Mouse (Mus musculus) kidney, embryonic 14.5 days (tissue): ENCODE data around the gene Smpd3. TPM values are rescaled to one million over a fixed set of nuclear protein-coding genes. Genes with fewer than 3 reads are reported as not detected.
"Not testable (repeated sequence)": the region's sequence is repeated elsewhere in the genome, so short reads cannot be mapped to it uniquely, and the experiment has no call there.

Experiments
- ATAC-seq: fragments of 200-750 bp; cut with Nextera tagmentation; 2 replicates; pipeline ENCODE4 v1.8.0; 2017; ENCODE audit warnings: moderate number of reproducible peaks, mild to moderate bottlenecking, moderate TSS enrichment, moderate library complexity; ENCODE audit not compliant: low FRiP score, low TSS enrichment
- H3K27ac ChIP-seq: fragments of 300-500 bp; sonication (generic); 2 replicates; pipeline ENCODE4 v1.5.1; 2014; ENCODE audit warnings: low read depth, mild to moderate bottlenecking, low read length, moderate library complexity, mixed read lengths
- H3K27me3 ChIP-seq: fragments of 300-500 bp; sonication (generic); 2 replicates; pipeline ENCODE4 v1.6.1; 2014; ENCODE audit warnings: mild to moderate bottlenecking, low read length; ENCODE audit not compliant: control insufficient read depth, insufficient read depth
- H3K36me3 ChIP-seq: fragments of 300-500 bp; sonication (generic); 2 replicates; pipeline ENCODE4 v1.6.1; 2014; ENCODE audit warnings: low read length, mixed read lengths; ENCODE audit not compliant: control insufficient read depth, insufficient read depth
- H3K4me1 ChIP-seq: fragments of 300-500 bp; sonication (generic); 2 replicates; pipeline ENCODE4 v1.6.1; 2014; ENCODE audit warnings: low read length, mixed read lengths; ENCODE audit not compliant: control insufficient read depth, insufficient read depth
- H3K4me2 ChIP-seq: fragments of 300-500 bp; sonication (generic); replicated peaks from 2 replicates; pipeline ENCODE4 v1.6.1; 2014; ENCODE audit warnings: low read depth, mild to moderate bottlenecking, low read length
- H3K4me3 ChIP-seq: fragments of 300-500 bp; sonication (generic); 2 replicates; pipeline ENCODE4 v1.5.1; 2014; ENCODE audit warnings: mild to moderate bottlenecking, low read length
- H3K9ac ChIP-seq: fragments of 300-500 bp; sonication (generic); 2 replicates; pipeline ENCODE4 v1.6.1; 2014; ENCODE audit warnings: low read depth, mild to moderate bottlenecking, low read length, moderate library complexity
- H3K9me3 ChIP-seq: fragments of 300-500 bp; sonication (generic); 2 replicates; pipeline ENCODE4 v1.6.1; 2016; ENCODE audit warnings: low read length; ENCODE audit not compliant: control insufficient read depth
- WGBS: fragments of 180-500 bp; shearing (Covaris S2); extraction: QIAGEN DNeasy Blood & Tissue Kit; methylation state at CpG from one replicate; pipeline ENCODE4 v1.1.7; 2014; 5-methylcytosine and 5-hydroxymethylcytosine counted together
- polyA plus RNA-seq: library from polyadenylated mRNA; unstranded; fragments of >200 nt; fragmentation: Nextera tagmentation; extraction: Ambion mirVana; gene quantifications from 2 replicates; pipeline ENCODE4 v1.2.1, GENCODE M21; 2014

Smpd3 gene
- polyA plus RNA-seq, 1 experiment from 2014 or later, result 0.12 TPM

- not testable (repeated sequence) for H3K4me2 ChIP-seq, H3K36me3 ChIP-seq, ATAC-seq, H3K27me3 ChIP-seq, H3K9ac ChIP-seq, H3K27ac ChIP-seq, H3K4me1 ChIP-seq, H3K9me3 ChIP-seq, H3K4me3 ChIP-seq
- WGBS, result 49% methylated on average over 2 of the region's 2 CpGs
These were observed 31.0 kb downstream of the Smpd3 start for GRCm38 (mm10) chr8:106306711-106307248.

- H3K4me3 ChIP-seq, result no peak overlapping the region
- no peak overlapping the region for H3K4me2 ChIP-seq
- H3K36me3 ChIP-seq, result no peaks in the 10 kb centered on the region
- no peaks in the 10 kb centered on the region for H3K4me1 ChIP-seq
- WGBS, result 71% methylated on average over 1 of the region's 1 CpGs
- H3K9ac ChIP-seq, result no peak overlapping the region
- no peak for ATAC-seq
- H3K9me3 ChIP-seq, result no peaks in the 10 kb centered on the region
- no peak overlapping the region for H3K27ac ChIP-seq
- no peaks in the 10 kb centered on the region for H3K27me3 ChIP-seq
These were observed 31.7 kb downstream of the Smpd3 start for GRCm38 (mm10) chr8:106306076-106306475.

GRCm38 (mm10) chr8:106305301-106305700 is 32.5 kb downstream of the Smpd3 start:
- Histone ChIP-seq H3K4me2 (no peak overlapping the region), H3K36me3 (no peaks in the 10 kb centered on the region), H3K27ac (no peak overlapping the region), H3K9me3 (no peaks in the 10 kb centered on the region), H3K27me3 (no peaks in the 10 kb centered on the region), H3K4me1 (no peaks in the 10 kb centered on the region), H3K4me3 (no peak overlapping the region), H3K9ac (no peak overlapping the region)
- ATAC-seq, result no peak
- 88% methylated on average over 3 of the region's 3 CpGs for WGBS

- WGBS, result 67% methylated on average over 6 of the region's 6 CpGs
- H3K4me3 ChIP-seq, result no peak overlapping the region
- H3K9ac ChIP-seq, result no peak overlapping the region
- H3K27me3 ChIP-seq, result no peaks in the 10 kb centered on the region
- H3K9me3 ChIP-seq, result no peaks in the 10 kb centered on the region
- no peak for ATAC-seq
- no peak overlapping the region for H3K4me2 ChIP-seq
- H3K36me3 ChIP-seq, result no peaks in the 10 kb centered on the region
- no peaks in the 10 kb centered on the region for H3K4me1 ChIP-seq
- no peak overlapping the region for H3K27ac ChIP-seq
These were observed 33.5 kb downstream of the Smpd3 start for GRCm38 (mm10) chr8:106304321-106304720.

- Histone ChIP-seq H3K27ac (no peak overlapping the region), H3K4me3 (no peak overlapping the region), H3K36me3 (no peaks in the 10 kb centered on the region), H3K4me2 (no peak overlapping the region), H3K9me3 (no peaks in the 10 kb centered on the region), H3K9ac (no peak overlapping the region), H3K4me1 (no peaks in the 10 kb centered on the region), H3K27me3 (no peaks in the 10 kb centered on the region)
- ATAC-seq, result no peak
- WGBS, result 79% methylated on average over 9 of the region's 9 CpGs
These were observed 36.8 kb downstream of the Smpd3 start for GRCm38 (mm10) chr8:106300739-106301715.

GRCm38 (mm10) chr8:106299686-106300085 is 38.1 kb downstream of the Smpd3 start:
- H3K4me1 ChIP-seq, result no peaks in the 10 kb centered on the region
- WGBS, result 78% methylated on average over 3 of the region's 3 CpGs
- ATAC-seq, result no peak

GRCm38 (mm10) chr8:106298846-106299245 is 38.9 kb downstream of the Smpd3 start:
- Histone ChIP-seq H3K36me3 (no peaks in the 10 kb centered on the region), H3K27ac (no peak overlapping the region), H3K4me3 (no peak overlapping the region), H3K4me1 (no peaks in the 10 kb centered on the region), H3K4me2 (no peak overlapping the region), H3K27me3 (no peaks in the 10 kb centered on the region), H3K9me3 (no peaks in the 10 kb centered on the region), H3K9ac (no peak overlapping the region)
- 79% methylated on average over 1 of the region's 1 CpGs for WGBS
- ATAC-seq, result no peak

More at GRCm38 (mm10) chr8:106299686-106300085, 38.1 kb downstream of the Smpd3 start:
- H3K9me3 ChIP-seq, result no peaks in the 10 kb centered on the region
- H3K27ac ChIP-seq, result no peak overlapping the region
- no peak overlapping the region for H3K9ac ChIP-seq
- no peak overlapping the region for H3K4me3 ChIP-seq
- no peaks in the 10 kb centered on the region for H3K27me3 ChIP-seq
- H3K36me3 ChIP-seq, result no peaks in the 10 kb centered on the region
- no peak overlapping the region for H3K4me2 ChIP-seq

GRCm38 (mm10) chr8:106298261-106298660 is 39.5 kb downstream of the Smpd3 start:
- 52% methylated on average over 5 of the region's 5 CpGs for WGBS
- H3K27ac ChIP-seq, result no peak overlapping the region
- ATAC-seq, result no peak

More at GRCm38 (mm10) chr8:106298261-106298660, 39.5 kb downstream of the Smpd3 start:
- Histone ChIP-seq H3K4me3 (no peak overlapping the region), H3K36me3 (no peaks in the 10 kb centered on the region), H3K4me2 (no peak overlapping the region), H3K4me1 (no peaks in the 10 kb centered on the region), H3K9me3 (no peaks in the 10 kb centered on the region), H3K27me3 (no peaks in the 10 kb centered on the region), H3K9ac (no peak overlapping the region)
